In the genomic region with DNA sequence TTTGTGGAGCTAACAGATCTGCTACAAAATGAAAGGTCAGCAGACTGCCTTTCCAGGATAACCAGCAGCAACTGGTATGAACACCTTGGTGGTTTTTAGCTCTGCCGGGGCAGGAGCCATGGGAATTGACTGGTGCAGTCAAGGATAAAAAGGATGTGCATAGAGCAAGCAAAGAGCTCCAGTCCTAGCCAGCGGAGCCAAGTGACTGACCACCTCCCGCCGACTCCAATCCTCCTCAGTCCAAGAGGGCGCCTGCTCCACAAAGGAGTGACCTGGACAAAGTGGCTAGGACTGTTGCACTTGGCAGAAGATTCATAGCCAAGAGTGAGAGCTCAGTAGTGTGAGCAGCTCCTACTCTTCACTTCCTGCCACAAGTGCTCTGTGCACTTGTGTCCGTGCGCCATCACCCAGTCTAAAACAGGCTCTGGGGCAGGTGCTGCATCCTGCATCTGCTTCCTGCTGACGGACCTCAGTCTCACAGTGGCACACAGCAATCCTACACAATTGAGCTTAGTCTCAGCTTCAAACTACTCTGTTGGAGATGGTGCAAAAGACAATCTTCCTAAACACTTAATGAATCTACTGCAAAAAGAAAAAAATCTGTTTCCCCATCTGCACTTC, we compare ENCODE assay signal across 16 mouse cellular contexts. TPM values are rescaled to one million over a fixed set of nuclear protein-coding genes. Genes with fewer than 3 reads are reported as not detected.
A peak's percentile ranks its signal among the peaks of the same experiment; 100 is the strongest.
DNase-seq lines count a peak whose midpoint lies in the region; ATAC-seq lines count a peak whose summit lies in the region.
"Had no signal": no experiment of that assay in that cellular context is flagged by ENCODE, and none has a peak within 500 bp of the region (broad histone marks: within the 10 kb centered on the region; RNA-seq: fewer than 3 reads in every experiment).

No protein-coding gene starts in this region.

- 0 out of 2 replicates have a peak, but pooled peaks have one; percentile 22 for ATAC-seq in monocyte, adult 5-6 weeks (replicated peaks; ENCODE audit: insufficient number of reproducible peaks, low FRiP score, low TSS enrichment, poor library complexity, severe bottlenecking)
- ATAC-seq: Patski had no signal

- peak; percentile 7 for DNase-seq in embryo, embryonic 11 days
- no peak for DNase-seq in embryo, embryonic 10 days (ENCODE audit: low spot score)
- peak; percentile 54 for DNase-seq in 416B (ENCODE audit: low read depth)
- peak; percentile 83 for DNase-seq in kidney, adult 9 months
- no peak for DNase-seq in lung, postnatal 14 days
- DNase-seq in spleen, adult 18-20 months: no peak
- DNase-seq in neural tube, embryonic 10.5 days (ENCODE audit: extremely low spot score, low spot score): no peak
- DNase-seq: adrenal gland, postnatal 36 days; B cell, adult 2 months; gastrocnemius, postnatal 14 days; heart, postnatal 36 days; layer of hippocampus, adult 9-11 months; liver; right cerebral cortex, postnatal 4 days had no signal

RNA-seq across cellular contexts. Expression of gene Setd3, which starts 46.6 kb away (rescaled TPM):
- 101 to 135 TPM (median 121 TPM) in 3 replicates for total RNA-seq in monocyte, adult 5-6 weeks (2017)

RNA-seq across cellular contexts. Expression of gene Ccnk, which starts 46.8 kb away (rescaled TPM):
- total RNA-seq in monocyte, adult 5-6 weeks (2017): 22.4 to 31.4 TPM (median 26.9 TPM) in 3 replicates

Comparison
In these comparisons a context has a peak if more than half of its experiments do, and no peak if none do; other contexts are left out.
1. DNase-seq: peak in embryo, embryonic 11 days (single experiment), 416B (single experiment) and kidney, adult 9 months (single experiment); none in embryo, embryonic 10 days (single experiment), lung, postnatal 14 days (single experiment), spleen, adult 18-20 months (0 of 2) and neural tube, embryonic 10.5 days (single experiment).